Mouse (Mus musculus): ENCODE data around the gene Cdkl1.
A peak's percentile ranks its signal among the peaks of the same experiment; 100 is the strongest.

Gene Cdkl1

GRCm38 (mm10) chr12:69790530-69791505 lies at the start of gene Cdkl1:
Gene Cdkl1, minus strand, starts transcription at chr12:69791267.
- DNase-seq (ENCODE audit: low spot score) = peak; percentile 71

GRCm38 (mm10) chr12:69838376-69838775 lies 47.3 kb upstream of the Cdkl1 start:
- no peak for DNase-seq (ENCODE audit: low spot score)

- DNase-seq (ENCODE audit: low spot score) = no peak
Measured at GRCm38 (mm10) chr12:69833982-69834604, 43.0 kb upstream of the Cdkl1 start.

GRCm38 (mm10) chr12:69831239-69831910 lies 40.3 kb upstream of the Cdkl1 start:
- no peak for DNase-seq (ENCODE audit: low spot score)

GRCm38 (mm10) chr12:69828214-69828613 lies 37.1 kb upstream of the Cdkl1 start:
- no peak for DNase-seq (ENCODE audit: low spot score)

GRCm38 (mm10) chr12:69824881-69825597 lies 34.0 kb upstream of the Cdkl1 start:
- no peak for DNase-seq (ENCODE audit: low spot score)

- DNase-seq (ENCODE audit: low spot score) = no peak
Measured at GRCm38 (mm10) chr12:69814272-69814671, 23.2 kb upstream of the Cdkl1 start.

- DNase-seq (ENCODE audit: low spot score) = no peak
Measured at GRCm38 (mm10) chr12:69813596-69813995, 22.5 kb upstream of the Cdkl1 start.

- no peak for DNase-seq (ENCODE audit: low spot score)
Measured at GRCm38 (mm10) chr12:69812986-69813385, 21.9 kb upstream of the Cdkl1 start.

GRCm38 (mm10) chr12:69811976-69812375 lies 20.9 kb upstream of the Cdkl1 start:
- DNase-seq (ENCODE audit: low spot score) = no peak

- DNase-seq (ENCODE audit: low spot score) = no peak
Measured at GRCm38 (mm10) chr12:69809439-69809838, 18.4 kb upstream of the Cdkl1 start.

GRCm38 (mm10) chr12:69807399-69807985 lies 16.4 kb upstream of the Cdkl1 start:
- no peak for DNase-seq (ENCODE audit: low spot score)

GRCm38 (mm10) chr12:69805148-69805547 lies 14.1 kb upstream of the Cdkl1 start:
- no peak for DNase-seq (ENCODE audit: low spot score)

- DNase-seq (ENCODE audit: low spot score) = no peak
Measured at GRCm38 (mm10) chr12:69804393-69805070, 13.5 kb upstream of the Cdkl1 start.

- DNase-seq (ENCODE audit: low spot score) = no peak
Measured at GRCm38 (mm10) chr12:69803196-69803595, 12.1 kb upstream of the Cdkl1 start.

- DNase-seq (ENCODE audit: low spot score) = no peak
Measured at GRCm38 (mm10) chr12:69800586-69800985, 9.5 kb upstream of the Cdkl1 start.

GRCm38 (mm10) chr12:69796311-69796710 lies 5.2 kb upstream of the Cdkl1 start:
- no peak for DNase-seq (ENCODE audit: low spot score)

GRCm38 (mm10) chr12:69789766-69790529 lies 1.1 kb downstream of the Cdkl1 start:
- no peak for DNase-seq (ENCODE audit: low spot score)

GRCm38 (mm10) chr12:69788380-69788779 lies 2.7 kb downstream of the Cdkl1 start:
- DNase-seq (ENCODE audit: low spot score) = no peak

GRCm38 (mm10) chr12:69785471-69785870 lies 5.6 kb downstream of the Cdkl1 start:
- no peak for DNase-seq (ENCODE audit: low spot score)

All from spleen, adult 12 weeks (tissue).